10 mouse cellular contexts compared by ENCODE assay signal in the genomic region with DNA sequence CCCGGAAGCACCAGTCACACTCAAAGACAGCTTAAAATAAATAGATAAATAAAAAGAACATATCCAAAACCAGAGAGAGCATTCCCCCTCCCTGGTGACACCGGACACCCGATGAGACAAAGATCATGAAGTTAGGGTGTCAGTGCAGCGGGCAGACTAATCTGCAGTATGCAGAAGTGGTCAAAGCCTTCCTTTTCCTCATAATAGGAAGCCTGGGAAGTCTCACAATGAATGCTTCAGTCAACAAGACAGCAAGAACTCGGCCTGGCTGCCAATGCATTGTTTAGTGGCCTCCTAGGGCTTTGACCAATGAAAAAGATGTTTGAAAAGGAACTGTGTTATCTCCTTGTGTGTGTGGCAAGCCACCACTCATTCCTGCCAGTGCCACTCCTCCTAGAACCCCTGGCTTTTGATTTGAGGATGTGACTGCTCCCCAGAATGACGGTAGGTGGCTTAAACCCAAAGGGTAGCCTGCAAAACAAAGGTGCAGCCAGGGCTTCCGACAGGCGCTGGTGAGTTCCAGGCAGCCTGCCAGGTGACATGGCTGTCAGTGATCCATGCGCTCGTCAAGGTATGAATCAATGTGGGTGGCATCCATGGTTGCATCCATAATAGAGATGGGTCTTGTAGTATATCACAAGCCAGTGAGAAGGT. TPM values are rescaled to one million over a fixed set of nuclear protein-coding genes. Genes with fewer than 3 reads are reported as not detected.
DNase-seq lines count a peak whose midpoint lies in the region; ATAC-seq and TF ChIP-seq lines count a peak whose summit lies in the region.
"Had no signal": no experiment of that assay in that cellular context is flagged by ENCODE, and none has a peak within 500 bp of the region (broad histone marks: within the 10 kb centered on the region; RNA-seq: fewer than 3 reads in every experiment).

No protein-coding gene starts in this region.

- peaks cover 11% of the 10 kb centered on the region for H3K4me1 ChIP-seq in heart, embryonic 10.5 days
- H3K4me1 ChIP-seq in kidney, postnatal 0 days (replicated peaks; ENCODE audit: insufficient read depth, low read length) = no peaks in the 10 kb centered on the region
- H3K4me1 ChIP-seq: embryonic facial prominence, embryonic 12.5 days had no signal

- WGBS in heart, embryonic 10.5 days = 50% methylated on average over 10 of the region's 10 CpGs
- WGBS in kidney, postnatal 0 days = 51% methylated on average over 10 of the region's 10 CpGs

- TF ChIP-seq CTCF in kidney, postnatal 0 days (IDR thresholded peaks at IDR 0.05; ENCODE audit: low read depth) = no peak

- no peak overlapping the region for H3K9ac ChIP-seq in kidney, postnatal 0 days (ENCODE audit: low read depth, low read length)
- H3K9ac ChIP-seq: embryonic facial prominence, embryonic 12.5 days; limb, embryonic 13.5 days had no signal

- no peak overlapping the region for H3K4me3 ChIP-seq in heart, embryonic 10.5 days
- no peak overlapping the region for H3K4me3 ChIP-seq in kidney, postnatal 0 days (replicated peaks; ENCODE audit: low read depth, low read length)
- H3K4me3 ChIP-seq: embryonic facial prominence, embryonic 12.5 days; limb, embryonic 13.5 days had no signal

- H3K4me2 ChIP-seq in kidney, postnatal 0 days (ENCODE audit: low read length) = no peak overlapping the region
- H3K4me2 ChIP-seq: embryonic facial prominence, embryonic 12.5 days; limb, embryonic 13.5 days had no signal

- peak; percentile 95 for DNase-seq in heart, adult 11 months
- no peak for DNase-seq in heart, embryonic 10.5 days (ENCODE audit: low spot score)
- peak; percentile 43 for DNase-seq in Muller cell, postnatal 12 days (ENCODE audit: inconsistent ontology term)
- DNase-seq in heart, adult 18-20 months = peak; percentile 21 to 43
- DNase-seq in kidney, postnatal 0 days (ENCODE audit: low spot score) = peak; percentile 4
- no peak for DNase-seq in frontal cortex, adult 2 months (ENCODE audit: extremely low spot score in 1 of 2, low spot score in 1 of 2)
- no peak for DNase-seq in yolk sac, embryonic 10.5 days (ENCODE audit: low spot score)
- DNase-seq in adrenal gland, adult (ENCODE audit: inconsistent age in 2 of 2, low spot score in 1 of 2) = no peak

- H3K9me3 ChIP-seq in heart, embryonic 10.5 days = no peaks in the 10 kb centered on the region
- H3K9me3 ChIP-seq in kidney, postnatal 0 days (replicated peaks; ENCODE audit: low read length) = no peaks in the 10 kb centered on the region
- H3K9me3 ChIP-seq: embryonic facial prominence, embryonic 12.5 days; limb, embryonic 13.5 days had no signal

- H3K27me3 ChIP-seq in heart, embryonic 10.5 days (ENCODE audit: insufficient read depth, poor library complexity, severe bottlenecking) = peaks cover 23% of the 10 kb centered on the region
- H3K27me3 ChIP-seq in kidney, postnatal 0 days (ENCODE audit: insufficient read depth, low read length) = no peaks in the 10 kb centered on the region
- H3K27me3 ChIP-seq: embryonic facial prominence, embryonic 12.5 days had no signal

- no peak for ATAC-seq in kidney, postnatal 0 days (replicated peaks; ENCODE audit: low FRiP score, low read depth)

- no peaks in the 10 kb centered on the region for H3K36me3 ChIP-seq in heart, embryonic 10.5 days
- no peaks in the 10 kb centered on the region for H3K36me3 ChIP-seq in kidney, postnatal 0 days (ENCODE audit: insufficient read depth, low read length)
- H3K36me3 ChIP-seq: embryonic facial prominence, embryonic 12.5 days; limb, embryonic 13.5 days had no signal

- no peak overlapping the region for H3K27ac ChIP-seq in heart, embryonic 10.5 days
- H3K27ac ChIP-seq in kidney, postnatal 0 days = no peak overlapping the region
- H3K27ac ChIP-seq: embryonic facial prominence, embryonic 12.5 days; limb, embryonic 13.5 days had no signal

RNA-seq across cellular contexts. Expression of a gene that starts 58.1 kb away (rescaled TPM):
- 44.7 and 68.4 TPM in 2 replicates for polyA plus RNA-seq in heart, embryonic 10.5 days (2016; fragmentation: Nextera tagmentation; extraction: Ambion mirVana)
- 1 to 10 TPM; 1.9 to 2.5 TPM for total RNA-seq in heart, adult 18-20 months (2021)
- 41.4 and 44.5 TPM in 2 replicates for polyA plus RNA-seq in kidney, postnatal 0 days (2015; fragmentation: Nextera tagmentation; extraction: Ambion mirVana)
- 77.3 and 94.6 TPM in 2 replicates for polyA plus RNA-seq in frontal cortex, adult 2 months (2012; rRNA removed)

Comparison
In these comparisons a context has a peak if more than half of its experiments do, and no peak if none do; other contexts are left out.
1. DNase-seq: peak in heart, adult 11 months (single experiment), Muller cell, postnatal 12 days (single experiment), heart, adult 18-20 months (2 of 2) and kidney, postnatal 0 days (single experiment); none in heart, embryonic 10.5 days (single experiment), frontal cortex, adult 2 months (0 of 2), yolk sac, embryonic 10.5 days (single experiment) and adrenal gland, adult (0 of 2).